Mouse (Mus musculus): ENCODE measurements around the gene Gjc3. TPM values are rescaled to one million over a fixed set of nuclear protein-coding genes. Genes with fewer than 3 reads are reported as not detected.
"Not testable (repeated sequence)": the region's sequence is repeated elsewhere in the genome, so short reads cannot be mapped to it uniquely, and the experiment has no call there.

Gjc3 gene
- polyA plus RNA-seq, 1 experiment from 2014 or later: not detected

- H3K4me1 ChIP-seq: no peaks in the 10 kb centered on the region
- DNase-seq (ENCODE audit: extremely low spot score, low spot score): no peak
- H3K9me3 ChIP-seq: no peaks in the 10 kb centered on the region
- no peaks in the 10 kb centered on the region for H3K27me3 ChIP-seq (ENCODE audit: poor library complexity, severe bottlenecking)
- H3K27ac ChIP-seq: no peak overlapping the region
- H3K36me3 ChIP-seq (replicated peaks): no peaks in the 10 kb centered on the region
- H3K4me3 ChIP-seq: no peak overlapping the region
Observed at GRCm38 (mm10) chr5:137947303-137947702, 15.6 kb downstream of the Gjc3 start.

GRCm38 (mm10) chr5:137943133-137943532, 19.8 kb downstream of the Gjc3 start:
- Histone ChIP-seq H3K36me3 (replicated peaks) (no peaks in the 10 kb centered on the region), H3K4me1 (no peaks in the 10 kb centered on the region), H3K27me3 (ENCODE audit: poor library complexity, severe bottlenecking) (no peaks in the 10 kb centered on the region), H3K27ac (no peak overlapping the region), H3K4me3 (no peak overlapping the region), H3K9me3 (no peaks in the 10 kb centered on the region)
- 82% methylated on average over 1 of the region's 1 CpGs for WGBS
- DNase-seq (ENCODE audit: extremely low spot score, low spot score): no peak

GRCm38 (mm10) chr5:137940948-137941347, 21.9 kb downstream of the Gjc3 start:
- no peak overlapping the region for H3K27ac ChIP-seq
- H3K4me1 ChIP-seq: no peaks in the 10 kb centered on the region
- no peak overlapping the region for H3K4me3 ChIP-seq
- 86% methylated on average over 4 of the region's 4 CpGs for WGBS
- no peaks in the 10 kb centered on the region for H3K27me3 ChIP-seq (ENCODE audit: poor library complexity, severe bottlenecking)
- no peaks in the 10 kb centered on the region for H3K9me3 ChIP-seq
- DNase-seq (ENCODE audit: extremely low spot score, low spot score): no peak
- H3K36me3 ChIP-seq (replicated peaks): no peaks in the 10 kb centered on the region

GRCm38 (mm10) chr5:137937238-137937637, 25.7 kb downstream of the Gjc3 start:
- H3K4me1 ChIP-seq: no peaks in the 10 kb centered on the region
- WGBS: 72% methylated on average over 4 of the region's 4 CpGs
- no peaks in the 10 kb centered on the region for H3K27me3 ChIP-seq (ENCODE audit: poor library complexity, severe bottlenecking)
- no peak overlapping the region for H3K4me3 ChIP-seq
- H3K9me3 ChIP-seq: no peaks in the 10 kb centered on the region
- no peak for DNase-seq (ENCODE audit: extremely low spot score, low spot score)
- no peak overlapping the region for H3K27ac ChIP-seq
- no peaks in the 10 kb centered on the region for H3K36me3 ChIP-seq (replicated peaks)

GRCm38 (mm10) chr5:137936486-137936885, 26.4 kb downstream of the Gjc3 start:
- WGBS: 95% methylated on average over 2 of the region's 2 CpGs
- no peaks in the 10 kb centered on the region for H3K4me1 ChIP-seq

GRCm38 (mm10) chr5:137933934-137934333, 29.0 kb downstream of the Gjc3 start:
- H3K9me3 ChIP-seq; H3K27ac ChIP-seq; DNase-seq (ENCODE audit: extremely low spot score, low spot score); H3K27me3 ChIP-seq (ENCODE audit: poor library complexity, severe bottlenecking); H3K4me3 ChIP-seq; H3K4me1 ChIP-seq; H3K36me3 ChIP-seq (replicated peaks): not testable (repeated sequence)
- WGBS: 76% methylated on average over 2 of the region's 2 CpGs

More at GRCm38 (mm10) chr5:137936486-137936885, 26.4 kb downstream of the Gjc3 start:
- no peak overlapping the region for H3K4me3 ChIP-seq
- DNase-seq (ENCODE audit: extremely low spot score, low spot score): no peak
- H3K27ac ChIP-seq: no peak overlapping the region
- no peaks in the 10 kb centered on the region for H3K36me3 ChIP-seq (replicated peaks)
- no peaks in the 10 kb centered on the region for H3K27me3 ChIP-seq (ENCODE audit: poor library complexity, severe bottlenecking)
- no peaks in the 10 kb centered on the region for H3K9me3 ChIP-seq

GRCm38 (mm10) chr5:137928439-137928838, 34.5 kb downstream of the Gjc3 start:
- WGBS: 85% methylated on average over 11 of the region's 11 CpGs
- Histone ChIP-seq H3K4me3 (no peak overlapping the region), H3K4me1 (no peaks in the 10 kb centered on the region), H3K27ac (no peak overlapping the region), H3K27me3 (ENCODE audit: poor library complexity, severe bottlenecking) (no peaks in the 10 kb centered on the region), H3K9me3 (no peaks in the 10 kb centered on the region), H3K36me3 (replicated peaks) (no peaks in the 10 kb centered on the region)
- DNase-seq (ENCODE audit: extremely low spot score, low spot score): no peak

- Histone ChIP-seq H3K36me3 (replicated peaks) (no peaks in the 10 kb centered on the region), H3K9me3 (no peaks in the 10 kb centered on the region), H3K4me1 (no peaks in the 10 kb centered on the region)
Observed at GRCm38 (mm10) chr5:137922171-137922570, 40.7 kb downstream of the Gjc3 start.

GRCm38 (mm10) chr5:137921532-137921931, 41.4 kb downstream of the Gjc3 start, which contains the start of gene Cyp3a13:
Cyp3a13 (minus strand) TSS chr5:137921619.
- WGBS: 59% methylated on average over 2 of the region's 2 CpGs
- Histone ChIP-seq H3K27ac (no peak within 1 kb of the TSS), H3K9me3 (no peaks in the 10 kb centered on the region), H3K4me1 (no peaks in the 10 kb centered on the region), H3K27me3 (ENCODE audit: poor library complexity, severe bottlenecking) (no peaks in the 10 kb centered on the region), H3K36me3 (replicated peaks) (no peaks in the 10 kb centered on the region), H3K4me3 (no peak within 1 kb of the TSS)
- DNase-seq (ENCODE audit: extremely low spot score, low spot score): no peak

More at GRCm38 (mm10) chr5:137922171-137922570, 40.7 kb downstream of the Gjc3 start:
- no peak overlapping the region for H3K27ac ChIP-seq
- no peak overlapping the region for H3K4me3 ChIP-seq
- no peak for DNase-seq (ENCODE audit: extremely low spot score, low spot score)
- H3K27me3 ChIP-seq (ENCODE audit: poor library complexity, severe bottlenecking): no peaks in the 10 kb centered on the region

- H3K4me1 ChIP-seq: no peaks in the 10 kb centered on the region
- H3K9me3 ChIP-seq: no peaks in the 10 kb centered on the region
- no peak overlapping the region for H3K27ac ChIP-seq
- no peaks in the 10 kb centered on the region for H3K27me3 ChIP-seq (ENCODE audit: poor library complexity, severe bottlenecking)
- H3K4me3 ChIP-seq: no peak overlapping the region
- DNase-seq (ENCODE audit: extremely low spot score, low spot score): no peak
- H3K36me3 ChIP-seq (replicated peaks): no peaks in the 10 kb centered on the region
- 82% methylated on average over 6 of the region's 6 CpGs for WGBS
Observed at GRCm38 (mm10) chr5:137915550-137915949, 47.3 kb downstream of the Gjc3 start.

GRCm38 (mm10) chr5:137914508-137914907, 48.4 kb downstream of the Gjc3 start:
- Histone ChIP-seq H3K27me3 (ENCODE audit: poor library complexity, severe bottlenecking) (no peaks in the 10 kb centered on the region), H3K9me3 (no peaks in the 10 kb centered on the region), H3K36me3 (replicated peaks) (no peaks in the 10 kb centered on the region), H3K4me3 (no peak overlapping the region), H3K27ac (no peak overlapping the region), H3K4me1 (no peaks in the 10 kb centered on the region)
- DNase-seq (ENCODE audit: extremely low spot score, low spot score): no peak

- Histone ChIP-seq H3K27me3 (ENCODE audit: poor library complexity, severe bottlenecking) (no peaks in the 10 kb centered on the region), H3K4me3 (no peak overlapping the region), H3K36me3 (replicated peaks) (no peaks in the 10 kb centered on the region), H3K4me1 (no peaks in the 10 kb centered on the region), H3K9me3 (no peaks in the 10 kb centered on the region), H3K27ac (no peak overlapping the region)
- WGBS: 86% methylated on average over 3 of the region's 3 CpGs
- DNase-seq (ENCODE audit: extremely low spot score, low spot score): no peak
Observed at GRCm38 (mm10) chr5:137909564-137910262, 53.2 kb downstream of the Gjc3 start.

All from forebrain, embryonic 10.5 days (tissue).